Mouse (Mus musculus) testis, adult 2 months (tissue): ENCODE measurements around the gene Hoxd9.

Experiments
- CTCF ChIP-seq: fragments of 200-500 bp; IDR thresholded peaks from 2 replicates; pipeline ENCODE4 v1.5.1; 2012; ENCODE audit warnings: low read depth, mild to moderate bottlenecking, inconsistent platforms, low read length, moderate library complexity; ENCODE audit not compliant: control insufficient read depth, insufficient read depth, insufficient replicate concordance
- POLR2A ChIP-seq: fragments of 200-500 bp; IDR thresholded peaks from 2 replicates; pipeline ENCODE4 v1.6.1; 2012; ENCODE audit warnings: low read depth, mild to moderate bottlenecking, inconsistent platforms, low read length, moderate library complexity; ENCODE audit not compliant: control insufficient read depth

- no peak for TF ChIP-seq CTCF
- TF ChIP-seq POLR2A, result no peak
These were observed 23.6 kb upstream of the Hoxd9 start for GRCm38 (mm10) chr2:74673835-74674425.
